Mouse (Mus musculus): Measurements from ENCODE around the gene Wdr20. TPM values are rescaled to one million over a fixed set of nuclear protein-coding genes. Genes with fewer than 3 reads are reported as not detected.

The Wdr20 gene
- polyA plus RNA-seq, 1 experiment from 2014 or later, result 22.2 TPM

- WGBS, result 88% methylated on average over 4 of the region's 4 CpGs
- no peak for ATAC-seq (replicated peaks; ENCODE audit: insufficient number of reproducible peaks, low FRiP score, low TSS enrichment, low read depth)
Measured at GRCm38 (mm10) chr12:110790580-110790979, 52.8 kb downstream of the Wdr20 start.

GRCm38 (mm10) chr12:110791026-110791425 is 53.3 kb downstream of the Wdr20 start:
- Histone ChIP-seq H3K4me3 (ENCODE audit: low read depth, low read length) (no peak overlapping the region), H3K9me3 (replicated peaks; ENCODE audit: control insufficient read depth, low read length) (no peaks in the 10 kb centered on the region), H3K27me3 (ENCODE audit: control insufficient read depth, insufficient read depth, low read length) (no peaks in the 10 kb centered on the region), H3K27ac (replicated peaks; ENCODE audit: low read depth, low read length) (no peak overlapping the region), H3K9ac (replicated peaks; ENCODE audit: low read length) (no peak overlapping the region), H3K4me2 (ENCODE audit: low read depth, low read length) (no peak overlapping the region), H3K36me3 (replicated peaks; ENCODE audit: control insufficient read depth, insufficient read depth, low read depth, low read length) (no peaks in the 10 kb centered on the region; the same call in 1 of the 2 replicates), H3K4me1 (ENCODE audit: control insufficient read depth, insufficient read depth, low read length) (no peaks in the 10 kb centered on the region)
- ATAC-seq (replicated peaks; ENCODE audit: insufficient number of reproducible peaks, low FRiP score, low TSS enrichment, low read depth) (no peak), DNase-seq (ENCODE audit: low spot score) (no peak)
- 93% methylated on average over 8 of the region's 8 CpGs for WGBS

More at GRCm38 (mm10) chr12:110790580-110790979, 52.8 kb downstream of the Wdr20 start:
- Histone ChIP-seq H3K4me2 (ENCODE audit: low read depth, low read length) (no peak overlapping the region), H3K9ac (replicated peaks; ENCODE audit: low read length) (no peak overlapping the region), H3K4me3 (ENCODE audit: low read depth, low read length) (no peak overlapping the region), H3K4me1 (ENCODE audit: control insufficient read depth, insufficient read depth, low read length) (no peaks in the 10 kb centered on the region), H3K27ac (replicated peaks; ENCODE audit: low read depth, low read length) (no peak overlapping the region), H3K27me3 (ENCODE audit: control insufficient read depth, insufficient read depth, low read length) (no peaks in the 10 kb centered on the region), H3K9me3 (replicated peaks; ENCODE audit: control insufficient read depth, low read length) (no peaks in the 10 kb centered on the region), H3K36me3 (replicated peaks; ENCODE audit: control insufficient read depth, insufficient read depth, low read depth, low read length) (no peaks in the 10 kb centered on the region; the same call in 1 of the 2 replicates)
- DNase-seq (ENCODE audit: low spot score), result no peak

DNA sequence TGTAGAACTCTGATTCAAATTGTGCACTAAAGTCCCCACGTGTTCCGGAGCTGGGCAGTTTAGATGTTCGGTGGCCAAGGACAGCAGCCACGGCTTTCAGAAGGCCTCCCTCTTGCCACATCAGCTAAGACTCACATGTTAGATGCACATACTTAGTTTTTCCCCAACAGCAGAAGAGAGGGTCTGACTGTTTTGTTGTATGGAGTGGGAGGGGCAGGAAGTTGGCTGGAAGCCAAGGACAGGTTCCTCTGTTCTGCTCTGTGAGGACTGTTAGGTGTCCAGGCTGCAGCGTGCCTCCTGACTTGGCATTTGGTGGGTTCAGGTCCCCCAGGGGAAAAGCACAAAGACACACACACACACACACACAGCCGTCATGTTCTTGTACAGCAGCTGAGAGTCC is 57.3 kb downstream of the Wdr20 start:
- 87% methylated on average over 6 of the region's 6 CpGs for WGBS
- ATAC-seq (replicated peaks; ENCODE audit: insufficient number of reproducible peaks, low FRiP score, low TSS enrichment, low read depth), result no peak

DNA sequence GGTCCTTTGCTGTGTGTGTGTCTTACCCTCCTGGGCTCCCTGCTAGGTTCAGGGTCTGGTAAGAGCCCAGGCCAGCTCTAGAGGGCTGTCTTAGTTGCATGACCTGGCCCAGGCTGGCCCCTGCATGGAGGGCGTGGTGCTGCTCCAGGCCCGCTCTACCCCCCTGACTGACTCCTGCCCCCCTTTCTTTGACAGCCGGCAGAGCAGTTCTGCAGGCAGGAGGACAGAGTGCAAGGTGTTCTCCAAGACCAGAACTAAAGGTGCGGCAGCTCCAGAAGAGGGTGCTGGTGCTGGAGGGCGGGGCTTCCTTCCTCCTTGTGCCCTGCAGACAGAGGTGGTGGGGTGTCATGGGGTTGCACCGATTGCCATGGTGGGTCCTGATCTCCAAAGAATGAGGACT is 59.0 kb downstream of the Wdr20 start:
- WGBS, result 88% methylated on average over 6 of the region's 6 CpGs
- Histone ChIP-seq H3K4me2 (ENCODE audit: low read depth, low read length) (no peak overlapping the region), H3K36me3 (replicated peaks; ENCODE audit: control insufficient read depth, insufficient read depth, low read depth, low read length) (no peaks in the 10 kb centered on the region; the same call in 1 of the 2 replicates), H3K9ac (replicated peaks; ENCODE audit: low read length) (no peak overlapping the region), H3K4me3 (ENCODE audit: low read depth, low read length) (no peak overlapping the region), H3K27ac (replicated peaks; ENCODE audit: low read depth, low read length) (no peak overlapping the region), H3K9me3 (replicated peaks; ENCODE audit: control insufficient read depth, low read length) (no peaks in the 10 kb centered on the region), H3K4me1 (ENCODE audit: control insufficient read depth, insufficient read depth, low read length) (no peaks in the 10 kb centered on the region), H3K27me3 (ENCODE audit: control insufficient read depth, insufficient read depth, low read length) (no peaks in the 10 kb centered on the region)
- DNase-seq (ENCODE audit: low spot score) (no peak), ATAC-seq (replicated peaks; ENCODE audit: insufficient number of reproducible peaks, low FRiP score, low TSS enrichment, low read depth) (no peak)

More for the DNA sequence above, 57.3 kb downstream of the Wdr20 start:
- H3K4me2 ChIP-seq (ENCODE audit: low read depth, low read length), result no peak overlapping the region
- H3K4me3 ChIP-seq (ENCODE audit: low read depth, low read length), result no peak overlapping the region
- no peaks in the 10 kb centered on the region for H3K27me3 ChIP-seq (ENCODE audit: control insufficient read depth, insufficient read depth, low read length)
- H3K36me3 ChIP-seq (replicated peaks; ENCODE audit: control insufficient read depth, insufficient read depth, low read depth, low read length), result no peaks in the 10 kb centered on the region; the same call in 1 of the 2 replicates
- no peak for DNase-seq (ENCODE audit: low spot score)
- no peak overlapping the region for H3K27ac ChIP-seq (replicated peaks; ENCODE audit: low read depth, low read length)
- H3K9me3 ChIP-seq (replicated peaks; ENCODE audit: control insufficient read depth, low read length), result no peaks in the 10 kb centered on the region
- H3K9ac ChIP-seq (replicated peaks; ENCODE audit: low read length), result no peak overlapping the region
- no peaks in the 10 kb centered on the region for H3K4me1 ChIP-seq (ENCODE audit: control insufficient read depth, insufficient read depth, low read length)

- Histone ChIP-seq H3K4me1 (ENCODE audit: control insufficient read depth, insufficient read depth, low read length) (no peaks in the 10 kb centered on the region), H3K4me3 (ENCODE audit: low read depth, low read length) (no peak overlapping the region), H3K27ac (replicated peaks; ENCODE audit: low read depth, low read length) (no peak overlapping the region), H3K4me2 (ENCODE audit: low read depth, low read length) (no peak overlapping the region), H3K9ac (replicated peaks; ENCODE audit: low read length) (no peak overlapping the region), H3K27me3 (ENCODE audit: control insufficient read depth, insufficient read depth, low read length) (no peaks in the 10 kb centered on the region), H3K36me3 (replicated peaks; ENCODE audit: control insufficient read depth, insufficient read depth, low read depth, low read length) (no peaks in the 10 kb centered on the region; the same call in 1 of the 2 replicates), H3K9me3 (replicated peaks; ENCODE audit: control insufficient read depth, low read length) (no peaks in the 10 kb centered on the region)
- WGBS, result 82% methylated on average over 6 of the region's 6 CpGs
- no peak for DNase-seq (ENCODE audit: low spot score)
- no peak for ATAC-seq (replicated peaks; ENCODE audit: insufficient number of reproducible peaks, low FRiP score, low TSS enrichment, low read depth)
Measured at GRCm38 (mm10) chr12:110797202-110797601, 59.5 kb downstream of the Wdr20 start.

- no peak for DNase-seq (ENCODE audit: low spot score)
- Histone ChIP-seq H3K9ac (replicated peaks; ENCODE audit: low read length) (no peak overlapping the region), H3K4me1 (ENCODE audit: control insufficient read depth, insufficient read depth, low read length) (no peaks in the 10 kb centered on the region), H3K9me3 (replicated peaks; ENCODE audit: control insufficient read depth, low read length) (no peaks in the 10 kb centered on the region), H3K4me3 (ENCODE audit: low read depth, low read length) (no peak overlapping the region), H3K36me3 (replicated peaks; ENCODE audit: control insufficient read depth, insufficient read depth, low read depth, low read length) (no peaks in the 10 kb centered on the region), H3K4me2 (ENCODE audit: low read depth, low read length) (no peak overlapping the region), H3K27me3 (ENCODE audit: control insufficient read depth, insufficient read depth, low read length) (no peaks in the 10 kb centered on the region), H3K27ac (replicated peaks; ENCODE audit: low read depth, low read length) (no peak overlapping the region)
- 88% methylated on average over 10 of the region's 10 CpGs for WGBS
- ATAC-seq (replicated peaks; ENCODE audit: insufficient number of reproducible peaks, low FRiP score, low TSS enrichment, low read depth), result no peak
Measured at GRCm38 (mm10) chr12:110797842-110798431, 60.2 kb downstream of the Wdr20 start.

GRCm38 (mm10) chr12:110799226-110799625 is 61.5 kb downstream of the Wdr20 start:
- no peak overlapping the region for H3K27ac ChIP-seq (replicated peaks; ENCODE audit: low read depth, low read length)
- no peaks in the 10 kb centered on the region for H3K27me3 ChIP-seq (ENCODE audit: control insufficient read depth, insufficient read depth, low read length)
- no peak overlapping the region for H3K4me2 ChIP-seq (ENCODE audit: low read depth, low read length)
- no peaks in the 10 kb centered on the region for H3K4me1 ChIP-seq (ENCODE audit: control insufficient read depth, insufficient read depth, low read length)
- no peak overlapping the region for H3K9ac ChIP-seq (replicated peaks; ENCODE audit: low read length)
- no peaks in the 10 kb centered on the region for H3K9me3 ChIP-seq (replicated peaks; ENCODE audit: control insufficient read depth, low read length)
- no peaks in the 10 kb centered on the region for H3K36me3 ChIP-seq (replicated peaks; ENCODE audit: control insufficient read depth, insufficient read depth, low read depth, low read length)
- ATAC-seq (replicated peaks; ENCODE audit: insufficient number of reproducible peaks, low FRiP score, low TSS enrichment, low read depth), result no peak
- no peak for DNase-seq (ENCODE audit: low spot score)
- WGBS, result 90% methylated on average over 4 of the region's 4 CpGs
- H3K4me3 ChIP-seq (ENCODE audit: low read depth, low read length), result no peak overlapping the region

- no peaks in the 10 kb centered on the region for H3K27me3 ChIP-seq (ENCODE audit: control insufficient read depth, insufficient read depth, low read length)
- no peak overlapping the region for H3K9ac ChIP-seq (replicated peaks; ENCODE audit: low read length)
- no peak for ATAC-seq (replicated peaks; ENCODE audit: insufficient number of reproducible peaks, low FRiP score, low TSS enrichment, low read depth)
- H3K9me3 ChIP-seq (replicated peaks; ENCODE audit: control insufficient read depth, low read length), result no peaks in the 10 kb centered on the region
- WGBS, result 90% methylated on average over 10 of the region's 10 CpGs
- no peak for DNase-seq (ENCODE audit: low spot score)
- H3K4me1 ChIP-seq (ENCODE audit: control insufficient read depth, insufficient read depth, low read length), result no peaks in the 10 kb centered on the region
- H3K36me3 ChIP-seq (replicated peaks; ENCODE audit: control insufficient read depth, insufficient read depth, low read depth, low read length), result no peaks in the 10 kb centered on the region
- H3K4me3 ChIP-seq (ENCODE audit: low read depth, low read length), result no peak overlapping the region
- no peak overlapping the region for H3K4me2 ChIP-seq (ENCODE audit: low read depth, low read length)
- no peak overlapping the region for H3K27ac ChIP-seq (replicated peaks; ENCODE audit: low read depth, low read length)
Measured at GRCm38 (mm10) chr12:110801876-110802464, 64.2 kb downstream of the Wdr20 start.
